Mouse (Mus musculus) ES-E14 (cell line): ENCODE measurements around the gene Ptpru. TPM values are rescaled to one million over a fixed set of nuclear protein-coding genes. Genes with fewer than 3 reads are reported as not detected.
"Not testable (repeated sequence)": the region's sequence is repeated elsewhere in the genome, so short reads cannot be mapped to it uniquely, and the experiment has no call there.

Experiments used
- DNase-seq: peaks from one replicate; pipeline ENCODE4 v3.0.0-alpha.2; 2013; ENCODE audit warnings: low read depth, low spot score
- H3K27ac ChIP-seq: 2 replicates; pipeline ENCODE4 v1.5.1; 2012; ENCODE audit warnings: low read depth, mild to moderate bottlenecking, low read length, moderate library complexity, mixed read lengths; ENCODE audit not compliant: poor library complexity, insufficient read depth, severe bottlenecking
- H3K36me3 ChIP-seq: 2 replicates; pipeline ENCODE4 v1.6.1; 2012; ENCODE audit warnings: mild to moderate bottlenecking, low read length, moderate library complexity, mixed read lengths; ENCODE audit not compliant: control insufficient read depth, poor library complexity, insufficient read depth, severe bottlenecking
- H3K4me1 ChIP-seq, 2 experiments: fragments of 150-350 bp in 1 of 2; sonication (generic) in 1 of 2; 2 replicates each; pipeline ENCODE4 v1.6.1; 2012; ENCODE audit warnings: low read length in 2 of 2, mild to moderate bottlenecking in 1 of 2, mixed read lengths in 1 of 2; ENCODE audit not compliant: control insufficient read depth in 2 of 2, insufficient read depth in 2 of 2, poor library complexity in 1 of 2
- H3K4me3 ChIP-seq, 2 experiments: fragments of 150-350 bp in 1 of 2; sonication (generic) in 1 of 2; 2 replicates each; pipeline ENCODE4 v1.5.1; 2012; ENCODE audit warnings: low read length in 2 of 2, low read depth in 1 of 2, mild to moderate bottlenecking in 1 of 2, mixed read lengths in 1 of 2; ENCODE audit not compliant: insufficient read depth in 1 of 2, poor library complexity in 1 of 2, severe bottlenecking in 1 of 2
- H3K9ac ChIP-seq: 2 replicates; pipeline ENCODE4 v1.6.1; 2012; ENCODE audit warnings: low read depth, mild to moderate bottlenecking, low read length, mixed read lengths; ENCODE audit not compliant: poor library complexity, insufficient read depth, severe bottlenecking
- H3K9me3 ChIP-seq: fragments of 150-350 bp; sonication (generic); 2 replicates; pipeline ENCODE4 v1.6.1; 2012; ENCODE audit warnings: low read depth, mild to moderate bottlenecking, low read length; ENCODE audit not compliant: control insufficient read depth, insufficient read depth
- CHD2 ChIP-seq: IDR thresholded peaks from 2 replicates; pipeline ENCODE4 v1.6.1; 2014; ENCODE audit warnings: mild to moderate bottlenecking, low read depth, low read length, inconsistent platforms
- HCFC1 ChIP-seq: IDR thresholded peaks from 2 replicates; pipeline ENCODE4 v1.6.1; 2012; ENCODE audit warnings: low read length, inconsistent platforms, borderline replicate concordance; ENCODE audit not compliant: insufficient read depth
- MAFK ChIP-seq: IDR thresholded peaks from 2 replicates; pipeline ENCODE4 v1.6.1; 2014; ENCODE audit warnings: mild to moderate bottlenecking, low read depth, low read length, inconsistent platforms; ENCODE audit not compliant: insufficient read depth
- ZC3H11A ChIP-seq: IDR thresholded peaks from 2 replicates; pipeline ENCODE4 v1.6.1; 2012; ENCODE audit warnings: low read depth, mild to moderate bottlenecking, inconsistent platforms, low read length, borderline replicate concordance
- ZNF384 ChIP-seq: IDR thresholded peaks from 2 replicates; pipeline ENCODE4 v1.6.1; 2012; ENCODE audit warnings: low read depth, low read length, inconsistent platforms
- in situ Hi-C, 2 experiments: fragments of 600-800 bp; cut with MboI; formaldehyde crosslinking; loops; one replicate each; pipeline ENCODE4 v1.15.1; 2025; ENCODE audit warnings: low sequenced_read_pairs in 2 of 2, inconsistent platforms in 1 of 2; ENCODE audit not compliant: unreplicated experiment in 2 of 2
- total RNA-seq: library from RNA; depleted of rRNA; stranded (reverse); fragments of 300-350 nt; gene quantifications from 2 replicates; pipeline ENCODE4 v1.2.3, GENCODE M21; 2012

Gene Ptpru
- total RNA-seq, 1 experiment = 11.2 TPM

- no peak for DNase-seq
- Histone ChIP-seq H3K36me3 (no peaks in the 10 kb centered on the region), H3K4me1 (peaks cover 0 to 9% of the 10 kb centered on the region in 2 experiments; a peak in 1 of 4 replicates), H3K27ac (no peak overlapping the region), H3K9ac (no peak overlapping the region), H3K4me3 (no peak overlapping the region), H3K9me3 (no peaks in the 10 kb centered on the region)
- no peak for TF ChIP-seq CHD2
- TF ChIP-seq ZNF384 = no peak
- TF ChIP-seq HCFC1 = no peak
- no peak for TF ChIP-seq ZC3H11A
- TF ChIP-seq MAFK = no peak
- in situ Hi-C loops = no loop called here
These were observed 22.3 kb downstream of the Ptpru start for GRCm38 (mm10) chr4:131815774-131816173.

- no peak overlapping the region for H3K27ac ChIP-seq
- no peaks in the 10 kb centered on the region for H3K36me3 ChIP-seq
- no peak for DNase-seq
- H3K4me1 ChIP-seq = peaks cover 0 to 7% of the 10 kb centered on the region in 2 experiments; a peak in 1 of 4 replicates
- no peak overlapping the region for H3K4me3 ChIP-seq
- H3K9ac ChIP-seq = no peak overlapping the region
- TF ChIP-seq MAFK (no peak), ZNF384 (no peak), HCFC1 (no peak), ZC3H11A (no peak), CHD2 (no peak)
- in situ Hi-C loops = no loop called here
- no peaks in the 10 kb centered on the region for H3K9me3 ChIP-seq
These were observed 23.2 kb downstream of the Ptpru start for GRCm38 (mm10) chr4:131814869-131815268.

- H3K36me3 ChIP-seq = no peaks in the 10 kb centered on the region
- DNase-seq = no peak
- H3K4me3 ChIP-seq = no peak overlapping the region
- H3K27ac ChIP-seq = no peak overlapping the region
- in situ Hi-C loops = no loop called here
- H3K4me1 ChIP-seq = peaks cover 0 to 4% of the 10 kb centered on the region in 2 experiments; a peak in 1 of 4 replicates
- TF ChIP-seq CHD2 = no peak
- TF ChIP-seq ZNF384 = no peak
- no peak for TF ChIP-seq MAFK
- no peak for TF ChIP-seq HCFC1
- no peak for TF ChIP-seq ZC3H11A
- H3K9me3 ChIP-seq = no peaks in the 10 kb centered on the region
- no peak overlapping the region for H3K9ac ChIP-seq
These were observed 24.3 kb downstream of the Ptpru start for GRCm38 (mm10) chr4:131813798-131814197.

GRCm38 (mm10) chr4:131812458-131812857, 25.6 kb downstream of the Ptpru start:
- no peak overlapping the region for H3K9ac ChIP-seq
- DNase-seq = no peak
- TF ChIP-seq MAFK (no peak), CHD2 (no peak), ZC3H11A (no peak), HCFC1 (no peak), ZNF384 (no peak)
- no peaks in the 10 kb centered on the region for H3K9me3 ChIP-seq
- no peak overlapping the region for H3K4me3 ChIP-seq
- in situ Hi-C loops = no loop called here
- H3K27ac ChIP-seq = no peak overlapping the region
- H3K4me1 ChIP-seq = peaks cover 0 to 2% of the 10 kb centered on the region in 2 experiments; a peak in 1 of 4 replicates
- no peaks in the 10 kb centered on the region for H3K36me3 ChIP-seq

GRCm38 (mm10) chr4:131805255-131805654, 32.8 kb downstream of the Ptpru start:
- peaks cover 0 to 7% of the 10 kb centered on the region in 2 experiments; a peak in 1 of 4 replicates for H3K4me1 ChIP-seq
- H3K27ac ChIP-seq = no peak overlapping the region
- H3K9ac ChIP-seq = no peak overlapping the region
- peaks cover 3% of the 10 kb centered on the region; the same call in 1 of the 2 replicates for H3K36me3 ChIP-seq
- H3K9me3 ChIP-seq = no peaks in the 10 kb centered on the region
- no peak overlapping the region for H3K4me3 ChIP-seq
- no peak for DNase-seq
- no peak for TF ChIP-seq CHD2
- in situ Hi-C loops = no loop called here

GRCm38 (mm10) chr4:131804732-131805131, 33.4 kb downstream of the Ptpru start:
- DNase-seq, in situ Hi-C loops: not testable (repeated sequence)

More at GRCm38 (mm10) chr4:131804732-131805131, 33.4 kb downstream of the Ptpru start:
- not testable (repeated sequence) for H3K4me3 ChIP-seq, H3K9ac ChIP-seq, H3K27ac ChIP-seq, H3K36me3 ChIP-seq, H3K9me3 ChIP-seq
- H3K4me1 ChIP-seq = peaks cover 0 to 12% of the 10 kb centered on the region in 2 experiments; a peak in 1 of 4 replicates
